Mouse (Mus musculus): Measurements from ENCODE around the gene C1s1. TPM values are rescaled to one million over a fixed set of nuclear protein-coding genes. Genes with fewer than 3 reads are reported as not detected.
"Not testable (repeated sequence)": the region's sequence is repeated elsewhere in the genome, so short reads cannot be mapped to it uniquely, and the experiment has no call there.

C1s1 gene
- total RNA-seq, 2 experiments from 2014 or later: not detected

- ATAC-seq (replicated peaks; ENCODE audit: low FRiP score, low TSS enrichment, poor library complexity, severe bottlenecking): peak; percentile 54; the same call in 1 of the 2 replicates
These were observed 20.1 kb downstream of the C1s1 start for GRCm38 (mm10) chr6:124522082-124522481.

DNA sequence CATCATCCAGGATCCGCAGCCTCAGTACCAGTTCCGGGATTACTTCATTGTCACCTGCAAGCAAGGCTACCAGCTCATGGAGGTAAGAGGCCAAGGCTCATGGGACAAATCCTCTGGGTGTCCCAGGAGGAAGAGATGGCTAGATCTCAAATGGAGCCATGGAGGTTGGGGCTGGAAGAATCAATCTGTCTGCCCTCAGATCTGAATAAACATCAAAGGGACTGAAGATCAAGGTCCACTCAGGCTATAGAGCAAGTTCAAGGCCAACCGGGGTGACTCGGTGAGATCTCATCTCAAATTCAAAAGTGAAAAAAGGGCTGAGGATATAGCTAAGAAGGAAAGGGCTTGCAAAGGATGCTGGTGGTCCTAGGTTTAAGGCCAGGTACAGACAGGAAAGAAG, 24.4 kb downstream of the C1s1 start:
- ATAC-seq (replicated peaks; ENCODE audit: low FRiP score, low TSS enrichment, poor library complexity, severe bottlenecking): not testable (repeated sequence)

DNA sequence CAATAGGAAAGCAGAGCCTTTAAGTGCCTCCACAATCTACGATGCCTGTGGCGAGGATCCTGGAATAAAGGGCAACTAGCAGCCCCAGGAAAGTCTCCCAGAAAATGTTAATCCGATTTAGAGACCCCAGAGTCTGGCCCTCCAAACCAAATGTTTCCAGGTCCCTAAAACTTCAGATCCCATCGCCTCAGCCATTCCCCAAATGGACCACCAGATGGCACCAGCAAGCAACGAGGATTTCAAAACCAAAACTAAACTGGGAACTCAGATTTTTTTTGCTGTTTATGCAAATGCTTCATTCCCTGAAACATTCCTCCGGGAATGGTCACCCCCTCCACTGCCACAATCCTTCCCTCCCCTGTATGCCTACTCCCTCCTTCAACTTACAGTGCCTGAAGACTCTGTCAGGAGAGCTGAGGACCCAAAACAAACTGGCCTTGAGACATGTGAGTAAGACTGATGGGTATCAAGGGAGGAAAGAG, 29.8 kb downstream of the C1s1 start, which contains the start of gene C1ra:
Gene C1ra, plus strand, starts transcription at position 51 of the 482 bp plus-strand sequence.
- ATAC-seq (replicated peaks; ENCODE audit: low FRiP score, low TSS enrichment, poor library complexity, severe bottlenecking): no peak; the same call in 1 of the 2 replicates

- no peak for ATAC-seq (replicated peaks; ENCODE audit: low FRiP score, low TSS enrichment, poor library complexity, severe bottlenecking)
These were observed 30.2 kb downstream of the C1s1 start for GRCm38 (mm10) chr6:124511936-124512335.

DNA sequence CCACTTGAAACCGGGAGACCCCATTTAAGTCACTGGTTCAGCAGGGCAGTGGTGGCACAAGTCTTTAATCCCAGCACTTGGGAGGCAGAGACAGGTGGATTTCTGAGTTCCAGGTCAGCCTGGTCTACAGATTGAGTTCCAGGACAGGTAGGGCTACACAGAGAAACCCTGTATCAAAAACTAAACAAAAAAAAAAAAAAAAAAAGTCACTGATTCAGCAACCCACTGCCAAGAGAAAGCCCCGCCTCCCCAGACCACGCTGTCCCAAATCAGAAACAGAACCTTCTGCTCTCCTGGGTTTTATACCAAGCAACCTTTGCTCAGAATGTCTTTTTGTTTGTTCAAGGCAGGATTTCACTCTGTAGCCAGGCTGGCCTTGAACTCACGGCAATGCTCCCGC, 33.0 kb downstream of the C1s1 start:
- not testable (repeated sequence) for ATAC-seq (replicated peaks; ENCODE audit: low FRiP score, low TSS enrichment, poor library complexity, severe bottlenecking)

DNA sequence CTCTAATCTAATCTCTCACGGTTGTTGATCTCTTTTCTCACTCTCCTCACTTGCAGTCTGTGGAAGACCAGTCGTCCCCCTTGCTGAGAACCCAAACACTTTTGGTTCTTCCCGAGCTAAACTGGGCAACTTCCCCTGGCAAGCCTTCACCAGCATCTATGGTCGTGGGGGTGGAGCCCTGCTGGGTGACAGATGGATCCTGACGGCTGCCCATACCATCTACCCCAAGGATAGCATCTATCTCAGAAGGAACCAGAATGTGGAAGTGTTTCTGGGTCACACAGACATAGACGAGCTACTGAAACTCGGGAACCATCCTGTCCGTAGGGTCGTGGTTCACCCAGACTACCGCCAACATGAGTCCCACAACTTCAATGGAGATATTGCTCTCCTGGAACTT, 33.9 kb downstream of the C1s1 start:
- no peak for ATAC-seq (replicated peaks; ENCODE audit: low FRiP score, low TSS enrichment, poor library complexity, severe bottlenecking)

DNA sequence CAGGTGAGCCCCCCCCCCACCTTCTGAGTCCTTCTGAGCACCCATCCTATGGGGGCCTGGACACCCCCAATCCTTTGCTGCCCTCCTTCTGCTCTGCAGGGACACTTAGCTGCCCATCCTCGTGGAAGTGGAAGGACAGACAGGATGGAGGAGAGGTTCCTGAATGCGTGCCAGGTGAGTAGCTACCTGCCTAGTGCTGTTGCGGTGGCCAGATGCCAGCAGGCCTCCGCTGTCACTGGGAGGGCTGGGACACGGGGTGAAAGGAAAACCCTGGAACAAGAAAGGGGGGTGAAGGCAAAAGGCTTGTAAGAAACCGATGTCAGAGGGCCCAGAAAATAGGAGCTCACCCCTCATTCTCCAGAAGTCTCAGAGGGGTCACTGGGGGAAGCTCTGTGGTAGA, 35.2 kb downstream of the C1s1 start:
- no peak for ATAC-seq (replicated peaks; ENCODE audit: low FRiP score, low TSS enrichment, poor library complexity, severe bottlenecking)

GRCm38 (mm10) chr6:124505028-124505427, 37.1 kb downstream of the C1s1 start:
- ATAC-seq (replicated peaks; ENCODE audit: low FRiP score, low TSS enrichment, poor library complexity, severe bottlenecking): no peak

DNA sequence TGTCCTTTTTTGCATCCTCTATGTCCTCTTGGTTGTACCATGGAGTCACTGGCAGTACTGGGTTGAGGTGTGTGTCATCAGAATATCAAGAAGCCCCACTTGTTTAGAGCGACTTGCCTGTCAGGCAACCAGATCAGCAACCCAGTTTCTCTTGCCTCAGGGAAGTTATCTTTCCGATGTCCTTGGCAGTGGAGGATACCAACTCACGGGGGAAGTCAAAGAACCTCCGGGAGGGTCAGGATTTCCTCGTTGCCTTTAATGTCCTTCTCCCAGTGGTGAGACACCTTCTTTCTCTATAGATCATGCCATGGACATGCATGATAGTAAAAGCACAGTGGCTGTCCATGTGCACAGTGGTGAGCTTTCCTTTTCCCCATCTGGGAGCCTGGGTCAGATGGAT, 40.1 kb downstream of the C1s1 start:
- ATAC-seq (replicated peaks; ENCODE audit: low FRiP score, low TSS enrichment, poor library complexity, severe bottlenecking): no peak

DNA sequence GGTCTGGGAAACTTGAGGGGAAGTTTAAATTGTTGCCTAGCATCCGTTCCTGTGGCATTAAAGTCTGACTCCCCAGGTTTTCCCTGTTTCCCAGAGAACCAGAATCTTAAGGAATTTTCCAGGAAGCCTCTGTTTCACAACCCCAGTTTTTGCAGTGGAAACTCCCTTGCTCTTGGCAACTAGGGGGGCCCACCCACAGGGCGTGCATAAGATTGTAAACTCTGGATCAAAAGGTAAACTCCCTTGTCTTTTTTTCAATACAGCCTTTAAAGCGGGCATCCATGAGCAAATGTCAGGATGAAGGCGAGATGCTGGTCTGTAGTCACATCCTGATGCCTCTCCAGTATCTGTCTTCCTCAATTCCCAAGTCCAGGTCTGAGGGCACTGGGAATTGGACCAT, 40.7 kb downstream of the C1s1 start:
- ATAC-seq (replicated peaks; ENCODE audit: low FRiP score, low TSS enrichment, poor library complexity, severe bottlenecking): no peak

DNA sequence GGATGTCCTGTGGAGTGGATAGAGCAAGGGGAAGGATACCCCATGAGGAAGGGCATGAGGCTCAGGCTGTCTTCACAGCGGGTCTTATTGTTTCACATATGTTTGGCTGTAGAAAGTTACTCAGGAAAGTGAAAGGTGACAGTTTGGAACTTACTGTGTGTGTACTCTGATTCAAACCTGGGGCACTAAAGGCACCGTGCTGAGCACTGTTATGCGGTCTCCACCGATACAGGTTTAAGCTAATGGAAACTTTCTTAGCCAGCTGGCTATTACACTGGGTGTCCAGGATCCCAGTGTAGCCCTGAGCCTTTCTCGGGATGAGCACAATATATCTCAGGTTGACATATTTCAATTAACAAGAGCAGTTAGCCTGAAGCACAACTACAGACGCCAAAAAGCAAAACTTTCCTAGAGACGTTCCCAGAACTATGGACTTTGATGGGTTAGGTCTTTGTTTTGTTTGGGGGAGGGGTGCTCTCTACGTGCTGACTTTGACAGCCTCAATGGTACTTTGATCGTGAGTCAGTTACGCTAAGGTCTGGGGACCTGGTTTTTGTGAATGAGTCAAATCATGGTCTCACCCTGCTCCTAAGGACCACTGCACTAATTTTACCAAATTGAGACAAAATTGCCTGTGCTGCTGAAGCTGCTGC, 42.1 kb downstream of the C1s1 start:
- no peak for ATAC-seq (replicated peaks; ENCODE audit: low FRiP score, low TSS enrichment, poor library complexity, severe bottlenecking)

GRCm38 (mm10) chr6:124496054-124496453, 46.1 kb downstream of the C1s1 start:
- ATAC-seq (replicated peaks; ENCODE audit: low FRiP score, low TSS enrichment, poor library complexity, severe bottlenecking): no peak

GRCm38 (mm10) chr6:124493886-124494285, 48.3 kb downstream of the C1s1 start:
- peak; percentile 49 for ATAC-seq (replicated peaks; ENCODE audit: low FRiP score, low TSS enrichment, poor library complexity, severe bottlenecking)

GRCm38 (mm10) chr6:124492842-124493561, 49.2 kb downstream of the C1s1 start, which contains the start of gene C1rl:
C1rl (plus strand) TSS chr6:124493113.
- peak; percentile 92 for ATAC-seq (replicated peaks; ENCODE audit: low FRiP score, low TSS enrichment, poor library complexity, severe bottlenecking)

DNA sequence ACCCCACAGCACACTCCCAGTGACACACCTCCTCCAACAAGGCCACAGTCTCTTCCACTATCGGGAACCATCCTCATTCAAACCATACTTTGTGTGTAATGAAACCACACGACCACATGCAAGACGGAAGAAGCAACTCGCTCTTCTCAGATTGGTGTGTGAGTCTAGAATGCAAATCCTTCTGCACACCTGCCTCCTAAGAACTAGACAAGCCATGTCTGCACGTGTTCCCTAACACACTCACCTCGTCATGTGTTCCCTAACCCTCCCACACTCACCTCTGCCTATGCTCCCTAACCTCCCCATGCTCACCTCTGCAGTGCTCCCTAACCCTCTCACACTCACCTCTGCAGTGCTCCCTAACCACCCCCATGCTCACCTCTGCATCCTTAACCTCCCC, 50.7 kb downstream of the C1s1 start:
- ATAC-seq (replicated peaks; ENCODE audit: low FRiP score, low TSS enrichment, poor library complexity, severe bottlenecking): no peak

DNA sequence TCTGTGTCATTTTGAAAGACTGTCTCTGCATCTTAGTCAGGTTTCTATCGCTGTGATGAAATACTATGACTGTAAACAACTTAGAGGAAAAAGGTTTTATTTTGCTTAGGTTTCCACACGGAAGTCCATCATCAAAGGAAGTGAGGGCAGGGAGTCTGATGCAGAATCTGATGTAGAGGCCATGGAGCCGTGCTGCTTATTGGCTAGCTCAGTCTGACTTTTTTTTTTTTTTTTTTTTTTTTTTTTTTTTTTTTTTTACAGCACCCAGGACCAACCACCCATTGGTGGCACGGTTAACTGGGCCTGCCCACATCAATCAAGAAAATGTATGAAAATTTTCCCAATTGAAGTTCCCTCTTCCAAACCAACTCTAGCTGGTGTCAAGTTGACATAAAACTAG, 53.2 kb downstream of the C1s1 start:
- no peak for ATAC-seq (replicated peaks; ENCODE audit: low FRiP score, low TSS enrichment, poor library complexity, severe bottlenecking)

GRCm38 (mm10) chr6:124487509-124487908, 54.6 kb downstream of the C1s1 start:
- peak; percentile 68; the same call in 1 of the 2 replicates for ATAC-seq (replicated peaks; ENCODE audit: low FRiP score, low TSS enrichment, poor library complexity, severe bottlenecking)

- ATAC-seq (replicated peaks; ENCODE audit: low FRiP score, low TSS enrichment, poor library complexity, severe bottlenecking): no peak
These were observed 56.6 kb downstream of the C1s1 start for GRCm38 (mm10) chr6:124485414-124486144.

DNA sequence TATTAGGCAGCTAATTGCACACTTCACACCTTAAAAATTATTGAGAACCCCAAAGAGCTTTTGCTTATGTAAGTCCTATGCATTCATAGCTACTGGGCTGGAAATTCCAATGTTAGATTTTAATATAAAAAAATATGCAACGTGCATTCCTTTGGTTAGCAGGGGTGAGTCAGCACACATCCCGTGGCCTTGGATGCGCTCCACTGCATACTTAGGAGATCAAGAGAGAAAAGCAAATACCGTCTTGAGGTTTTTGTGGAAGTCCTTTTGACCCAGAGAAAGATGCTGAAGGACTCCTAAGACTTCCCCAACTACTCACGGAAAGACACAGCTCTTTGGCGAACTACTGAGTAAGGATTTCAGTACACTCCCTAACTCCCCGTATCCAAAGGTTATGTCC, 57.3 kb downstream of the C1s1 start:
- no peak for ATAC-seq (replicated peaks; ENCODE audit: low FRiP score, low TSS enrichment, poor library complexity, severe bottlenecking)

DNA sequence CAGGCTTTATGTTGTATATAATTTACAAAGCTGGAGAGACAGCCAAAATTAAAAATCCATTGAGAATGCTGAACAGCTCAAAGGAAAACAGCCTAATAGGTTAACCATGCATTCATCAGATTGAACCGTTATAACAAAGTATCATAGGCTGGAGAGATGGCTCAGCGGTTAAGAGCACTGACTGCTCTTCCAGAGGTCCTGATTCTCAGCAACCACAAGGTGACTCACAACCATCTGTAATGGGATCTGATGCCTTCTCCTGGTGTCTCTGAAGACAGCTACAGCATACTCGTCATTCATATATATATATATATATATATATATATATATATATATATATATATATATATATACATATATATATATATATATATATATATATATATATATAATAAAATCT, 58.3 kb downstream of the C1s1 start:
- not testable (repeated sequence) for ATAC-seq (replicated peaks; ENCODE audit: low FRiP score, low TSS enrichment, poor library complexity, severe bottlenecking)

Data from megakaryocyte-erythroid progenitor cell, adult 5-6 weeks (primary cell).